Mouse (Mus musculus) E14TG2a.4 (cell line): ENCODE results near the gene Mydgf.

ENCODE experiments used
- CTCF ChIP-seq: conservative IDR thresholded peaks from 2 replicates; pipeline ENCODE4 v1.5.1; 2014; ENCODE audit warnings: low read length
- NANOG ChIP-seq: IDR thresholded peaks from 2 replicates; pipeline ENCODE4 v1.6.1; 2014; ENCODE audit warnings: borderline replicate concordance, low read length, mixed read lengths

- TF ChIP-seq CTCF (no peak), NANOG (no peak)
Observed at GRCm38 (mm10) chr17:56126175-56126574, 57.5 kb downstream of the Mydgf start.
